In genomic region chr5:53454706-53455105, GRCm38 (mm10) we compare ENCODE assay signal across 14 mouse cellular contexts. TPM values are rescaled to one million over a fixed set of nuclear protein-coding genes. Genes with fewer than 3 reads are reported as not detected.
DNase-seq lines count a peak whose midpoint lies in the region.
"Had no signal": no experiment of that assay in that cellular context is flagged by ENCODE, and none has a peak within 500 bp of the region (broad histone marks: within the 10 kb centered on the region; RNA-seq: fewer than 3 reads in every experiment).

No protein-coding gene starts in this region.

- 76% methylated on average over 9 of the region's 9 CpGs for WGBS in heart, embryonic 10.5 days

- DNase-seq in heart, adult 11 months = peak; percentile 98
- DNase-seq in heart, embryonic 10.5 days (ENCODE audit: low spot score) = no peak
- DNase-seq in urinary bladder, postnatal 14 days (ENCODE audit: low spot score) = peak; percentile 42
- no peak for DNase-seq in urinary bladder, postnatal 36 days (ENCODE audit: low spot score in 2 of 2)
- peak; percentile 10 to 15 for DNase-seq in layer of hippocampus, postnatal 36 days
- no peak for DNase-seq in testis, postnatal 14 days (ENCODE audit: low spot score)
- DNase-seq in urinary bladder, adult 2 months (ENCODE audit: low spot score) = no peak
- DNase-seq: adrenal gland, adult 8-10 months; kidney, adult 18-20 months; kidney, postnatal 36 days; right cerebral cortex, postnatal 4 days; thymus, postnatal 25 days had no signal

- no peaks in the 10 kb centered on the region for H3K36me3 ChIP-seq in heart, embryonic 10.5 days
- H3K36me3 ChIP-seq: limb, embryonic 15.5 days; midbrain, embryonic 13.5 days had no signal

- H3K4me3 ChIP-seq in heart, embryonic 10.5 days = no peak overlapping the region
- H3K4me3 ChIP-seq: limb, embryonic 15.5 days; midbrain, embryonic 13.5 days had no signal

- no peaks in the 10 kb centered on the region for H3K9me3 ChIP-seq in heart, embryonic 10.5 days
- H3K9me3 ChIP-seq: limb, embryonic 15.5 days; midbrain, embryonic 13.5 days had no signal

- H3K4me1 ChIP-seq in heart, embryonic 10.5 days = no peaks in the 10 kb centered on the region
- H3K4me1 ChIP-seq: midbrain, embryonic 13.5 days had no signal

- no peak overlapping the region for H3K27ac ChIP-seq in heart, embryonic 10.5 days
- H3K27ac ChIP-seq: limb, embryonic 15.5 days; midbrain, embryonic 13.5 days had no signal

- H3K27me3 ChIP-seq in heart, embryonic 10.5 days (ENCODE audit: insufficient read depth, poor library complexity, severe bottlenecking) = no peaks in the 10 kb centered on the region
- H3K27me3 ChIP-seq: limb, embryonic 15.5 days; midbrain, embryonic 13.5 days had no signal

RNA-seq across cellular contexts. Expression of gene Rbpj, which starts 11.2 kb away (rescaled TPM):
- 23.9 and 24.6 TPM in 2 replicates for polyA plus RNA-seq in heart, embryonic 10.5 days (2016; fragmentation: Nextera tagmentation; extraction: Ambion mirVana)
- total RNA-seq in layer of hippocampus, postnatal 36 days (2021) = 10 to 100 TPM; 21.4 to 27.7 TPM
- 37.4 and 40.3 TPM in 2 replicates for polyA plus RNA-seq in urinary bladder, adult 2 months (2012; rRNA removed)

Comparison
In these comparisons a context has a peak if more than half of its experiments do, and no peak if none do; other contexts are left out.
1. DNase-seq: peak in heart, adult 11 months (single experiment), urinary bladder, postnatal 14 days (single experiment) and layer of hippocampus, postnatal 36 days (2 of 2); none in heart, embryonic 10.5 days (single experiment), urinary bladder, postnatal 36 days (0 of 2), testis, postnatal 14 days (single experiment) and urinary bladder, adult 2 months (single experiment).